Mouse (Mus musculus): ENCODE measurements at regions not wholly inside any gene's neighbourhood (a gene's known extent, or its start where the extent isn't known, plus 50 kb on each side); places are given as distances from the start of the nearest gene placed in this dataset.
A peak's percentile ranks its signal among the peaks of the same experiment; 100 is the strongest.

DNA sequence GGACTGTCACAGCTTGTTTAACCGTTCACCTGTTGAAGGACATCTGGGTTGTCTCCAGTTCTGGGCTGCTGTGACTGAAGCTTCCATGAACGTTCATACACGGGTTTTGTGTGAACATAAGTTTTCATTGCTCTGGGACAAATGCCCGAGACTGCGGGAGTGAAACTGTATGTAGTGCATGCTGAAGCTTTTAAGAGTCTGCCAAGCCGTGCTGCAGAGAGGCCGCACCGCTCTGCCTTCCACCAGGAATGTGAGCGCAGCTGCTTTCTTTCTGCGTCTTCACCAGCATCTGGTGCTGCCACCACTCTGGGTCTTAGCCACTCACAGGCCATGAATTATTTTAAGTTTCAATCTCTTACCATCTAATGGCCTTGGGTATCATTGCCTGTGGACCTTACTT, 232.8 kb downstream of the Tgfb2 start:
- no peaks in the 10 kb centered on the region for H3K9me3 ChIP-seq (replicated peaks)
- no peak overlapping the region for H3K4me2 ChIP-seq (replicated peaks)
- H3K4me3 ChIP-seq (replicated peaks), result no peak overlapping the region
- H3K4me1 ChIP-seq, result peaks cover 8% of the 10 kb centered on the region
- peak overlapping the region; percentile 55 for H3K27ac ChIP-seq (replicated peaks)
- no peak for ATAC-seq (ENCODE audit: insufficient number of reproducible peaks, low FRiP score, low TSS enrichment, low read depth)
- H3K36me3 ChIP-seq, result no peaks in the 10 kb centered on the region
- 46% methylated on average over 10 of the region's 10 CpGs for WGBS
- H3K27me3 ChIP-seq, result no peaks in the 10 kb centered on the region
- H3K9ac ChIP-seq, result no peak overlapping the region

DNA sequence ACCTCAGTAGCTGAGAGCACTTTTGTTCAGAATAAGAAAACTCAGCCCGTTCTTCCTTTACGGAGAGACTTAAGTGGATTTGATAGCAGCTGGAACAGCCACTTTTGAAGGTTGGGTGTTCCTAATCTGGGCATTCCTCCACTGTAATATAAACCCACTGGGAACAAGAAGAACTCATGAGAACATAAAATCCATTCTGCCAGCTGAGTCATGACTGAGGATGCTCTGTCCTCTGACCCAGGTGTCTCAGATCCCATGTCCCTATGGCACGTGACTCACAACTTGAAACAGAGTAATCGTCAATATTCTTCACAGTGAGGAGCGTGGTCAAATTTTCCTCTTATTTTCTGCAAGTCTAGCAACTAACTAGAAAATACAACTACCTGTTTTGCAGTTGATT, 240.3 kb downstream of the Tgfb2 start:
- H3K4me1 ChIP-seq, result no peaks in the 10 kb centered on the region
- ATAC-seq (ENCODE audit: insufficient number of reproducible peaks, low FRiP score, low TSS enrichment, low read depth), result no peak
- no peak overlapping the region for H3K27ac ChIP-seq (replicated peaks)
- no peaks in the 10 kb centered on the region for H3K27me3 ChIP-seq
- H3K4me2 ChIP-seq (replicated peaks), result no peak overlapping the region
- H3K9me3 ChIP-seq (replicated peaks), result no peaks in the 10 kb centered on the region
- 86% methylated on average over 5 of the region's 5 CpGs for WGBS
- H3K4me3 ChIP-seq (replicated peaks), result no peak overlapping the region
- H3K9ac ChIP-seq, result no peak overlapping the region
- H3K36me3 ChIP-seq, result no peaks in the 10 kb centered on the region

DNA sequence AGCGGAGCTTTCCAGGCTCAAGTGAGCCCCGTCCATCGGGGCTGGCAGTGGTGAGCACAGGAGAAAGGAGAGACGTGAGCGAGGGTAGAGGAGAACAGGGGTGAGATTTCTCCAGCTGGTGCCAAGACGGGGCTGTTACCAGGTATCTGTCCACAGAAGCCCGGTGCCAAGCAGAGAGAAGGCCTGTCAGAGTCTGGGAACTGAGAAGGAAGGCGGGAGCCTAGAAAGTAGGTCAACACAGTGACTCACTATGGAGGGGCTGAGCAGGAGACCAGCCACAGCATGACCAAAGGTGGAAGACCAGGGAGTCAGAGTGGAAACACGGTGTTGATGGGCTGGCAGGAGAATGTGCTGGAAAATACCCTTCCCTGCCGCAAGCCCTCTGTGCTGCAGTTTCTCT, 245.0 kb downstream of the Tgfb2 start:
- WGBS, result 83% methylated on average over 10 of the region's 10 CpGs
- ATAC-seq (ENCODE audit: insufficient number of reproducible peaks, low FRiP score, low TSS enrichment, low read depth), result 0 out of 2 replicates have a peak, but pooled peaks have one; percentile 51
- Histone ChIP-seq H3K4me3 (replicated peaks) (no peak overlapping the region), H3K27me3 (no peaks in the 10 kb centered on the region), H3K9ac (no peak overlapping the region), H3K36me3 (no peaks in the 10 kb centered on the region), H3K4me2 (replicated peaks) (no peak overlapping the region), H3K4me1 (peaks cover 6% of the 10 kb centered on the region; the same call in 1 of the 2 replicates), H3K27ac (replicated peaks) (no peak overlapping the region), H3K9me3 (replicated peaks) (no peaks in the 10 kb centered on the region)

DNA sequence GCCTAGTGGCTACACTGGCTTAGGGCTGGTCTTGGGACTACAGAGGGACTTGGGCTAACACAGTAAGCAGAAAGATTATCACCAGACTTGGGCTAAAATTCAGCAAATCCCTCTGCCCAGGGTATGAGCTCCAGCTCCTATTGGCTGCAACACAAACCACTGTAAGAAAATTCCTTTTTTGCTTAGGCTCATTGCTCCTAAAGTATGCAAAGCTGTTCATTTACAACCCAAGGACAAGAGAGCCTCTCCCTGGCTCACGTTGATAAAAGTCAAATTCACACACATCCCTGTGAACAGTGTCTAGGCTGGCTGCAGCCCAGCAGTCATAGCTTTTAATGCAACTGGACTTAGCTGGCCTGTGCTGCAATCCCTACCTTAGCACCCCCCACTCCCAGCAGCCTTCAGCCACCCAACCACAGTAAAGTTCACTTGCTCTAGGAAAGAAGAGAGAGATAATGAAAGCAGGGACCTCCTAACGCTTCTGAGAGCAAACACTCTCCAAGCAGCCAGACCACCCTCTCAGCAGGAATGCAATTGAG, 247.6 kb downstream of the Tgfb2 start:
- Histone ChIP-seq H3K9me3 (replicated peaks) (no peaks in the 10 kb centered on the region), H3K4me1 (peaks cover 6% of the 10 kb centered on the region; the same call in 1 of the 2 replicates), H3K9ac (no peak overlapping the region), H3K27ac (replicated peaks) (no peak overlapping the region), H3K27me3 (no peaks in the 10 kb centered on the region), H3K36me3 (no peaks in the 10 kb centered on the region), H3K4me3 (replicated peaks) (no peak overlapping the region), H3K4me2 (replicated peaks) (no peak overlapping the region)
- WGBS, result 32% methylated on average over 2 of the region's 2 CpGs
- no peak; the same call in 1 of the 2 replicates for ATAC-seq (ENCODE audit: insufficient number of reproducible peaks, low FRiP score, low TSS enrichment, low read depth)

DNA sequence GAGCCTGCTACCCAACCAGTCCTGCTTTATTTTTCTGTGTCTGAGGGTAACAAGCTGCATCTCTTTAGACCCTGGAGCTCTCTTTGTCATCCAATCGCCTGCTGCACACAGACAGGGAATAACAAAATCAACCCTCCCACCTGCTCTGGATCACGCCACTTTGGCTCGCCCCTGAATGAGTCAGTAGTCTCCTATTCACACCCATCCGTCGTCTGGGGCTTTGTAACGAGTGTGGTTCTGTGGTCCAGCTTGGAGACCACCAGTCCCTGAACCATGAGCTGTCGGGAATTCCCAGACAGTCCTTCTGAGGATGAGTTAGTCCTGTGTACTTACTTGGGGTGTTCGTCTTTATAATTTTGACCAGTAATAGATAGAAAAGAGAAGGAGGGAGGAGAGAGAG, 248.7 kb downstream of the Tgfb2 start:
- no peaks in the 10 kb centered on the region for H3K27me3 ChIP-seq
- no peaks in the 10 kb centered on the region for H3K36me3 ChIP-seq
- no peaks in the 10 kb centered on the region for H3K9me3 ChIP-seq (replicated peaks)
- peaks cover 6% of the 10 kb centered on the region; the same call in 1 of the 2 replicates for H3K4me1 ChIP-seq
- no peak overlapping the region for H3K4me3 ChIP-seq (replicated peaks)
- H3K27ac ChIP-seq (replicated peaks), result no peak overlapping the region
- 71% methylated on average over 8 of the region's 8 CpGs for WGBS
- no peak overlapping the region for H3K9ac ChIP-seq
- H3K4me2 ChIP-seq (replicated peaks), result no peak overlapping the region
- no peak for ATAC-seq (ENCODE audit: insufficient number of reproducible peaks, low FRiP score, low TSS enrichment, low read depth)

DNA sequence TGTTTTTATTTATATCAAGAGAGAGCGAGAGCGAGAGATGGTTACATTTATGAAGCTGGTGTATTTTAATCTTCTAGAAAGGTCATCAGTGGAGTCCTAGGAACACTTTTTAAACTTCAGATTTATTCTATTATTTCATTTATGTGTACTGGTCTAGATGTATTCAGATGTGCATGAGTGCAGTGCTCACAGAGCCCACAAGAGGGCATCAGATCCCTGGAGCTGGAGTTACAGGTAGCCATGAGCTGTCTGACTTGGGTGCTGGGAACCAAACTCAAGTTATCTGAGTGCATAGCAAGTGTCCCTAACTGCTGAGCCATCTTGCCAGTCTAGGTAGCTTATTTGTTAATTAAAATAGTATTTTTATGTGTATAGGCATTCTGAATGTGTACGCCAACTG, 249.7 kb downstream of the Tgfb2 start:
- WGBS, result 94% methylated on average over 3 of the region's 3 CpGs
- no peaks in the 10 kb centered on the region for H3K36me3 ChIP-seq
- H3K9me3 ChIP-seq (replicated peaks), result no peaks in the 10 kb centered on the region
- no peak overlapping the region for H3K27ac ChIP-seq (replicated peaks)
- no peak for ATAC-seq (ENCODE audit: insufficient number of reproducible peaks, low FRiP score, low TSS enrichment, low read depth)
- no peak overlapping the region for H3K9ac ChIP-seq
- H3K4me1 ChIP-seq, result peaks cover 6% of the 10 kb centered on the region; the same call in 1 of the 2 replicates
- no peak overlapping the region for H3K4me3 ChIP-seq (replicated peaks)
- H3K4me2 ChIP-seq (replicated peaks), result no peak overlapping the region
- H3K27me3 ChIP-seq, result no peaks in the 10 kb centered on the region

DNA sequence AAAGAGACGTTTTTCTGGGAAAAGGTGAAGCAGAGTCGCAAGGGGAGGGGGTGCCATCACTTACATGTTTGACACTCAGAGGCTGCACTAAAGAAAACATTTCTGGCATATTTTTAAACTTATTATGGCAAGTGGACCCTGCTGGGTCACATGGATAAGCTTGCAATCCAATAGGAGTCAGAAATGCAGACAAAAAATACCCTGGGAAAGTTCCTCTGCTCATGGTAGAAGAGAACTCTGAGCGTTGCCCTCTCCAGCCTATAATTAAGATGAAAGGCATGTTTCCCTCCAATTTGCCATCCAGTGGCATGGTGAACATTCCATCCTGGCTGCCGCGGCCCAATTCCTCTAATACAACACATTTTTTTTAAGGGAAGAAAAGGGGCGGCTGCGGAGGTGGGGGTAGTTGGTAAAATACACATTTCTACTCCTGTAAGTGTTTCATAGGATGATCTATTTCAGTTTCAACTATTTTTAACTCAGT, 250.6 kb downstream of the Tgfb2 start:
- H3K27ac ChIP-seq (replicated peaks), result no peak overlapping the region
- H3K4me3 ChIP-seq (replicated peaks), result no peak overlapping the region
- H3K4me2 ChIP-seq (replicated peaks), result no peak overlapping the region
- H3K9ac ChIP-seq, result no peak overlapping the region
- no peaks in the 10 kb centered on the region for H3K36me3 ChIP-seq
- no peak for ATAC-seq (ENCODE audit: insufficient number of reproducible peaks, low FRiP score, low TSS enrichment, low read depth)
- H3K9me3 ChIP-seq (replicated peaks), result no peaks in the 10 kb centered on the region
- no peaks in the 10 kb centered on the region for H3K27me3 ChIP-seq
- WGBS, result 47% methylated on average over 7 of the region's 7 CpGs
- H3K4me1 ChIP-seq, result peaks cover 6% of the 10 kb centered on the region; the same call in 1 of the 2 replicates

DNA sequence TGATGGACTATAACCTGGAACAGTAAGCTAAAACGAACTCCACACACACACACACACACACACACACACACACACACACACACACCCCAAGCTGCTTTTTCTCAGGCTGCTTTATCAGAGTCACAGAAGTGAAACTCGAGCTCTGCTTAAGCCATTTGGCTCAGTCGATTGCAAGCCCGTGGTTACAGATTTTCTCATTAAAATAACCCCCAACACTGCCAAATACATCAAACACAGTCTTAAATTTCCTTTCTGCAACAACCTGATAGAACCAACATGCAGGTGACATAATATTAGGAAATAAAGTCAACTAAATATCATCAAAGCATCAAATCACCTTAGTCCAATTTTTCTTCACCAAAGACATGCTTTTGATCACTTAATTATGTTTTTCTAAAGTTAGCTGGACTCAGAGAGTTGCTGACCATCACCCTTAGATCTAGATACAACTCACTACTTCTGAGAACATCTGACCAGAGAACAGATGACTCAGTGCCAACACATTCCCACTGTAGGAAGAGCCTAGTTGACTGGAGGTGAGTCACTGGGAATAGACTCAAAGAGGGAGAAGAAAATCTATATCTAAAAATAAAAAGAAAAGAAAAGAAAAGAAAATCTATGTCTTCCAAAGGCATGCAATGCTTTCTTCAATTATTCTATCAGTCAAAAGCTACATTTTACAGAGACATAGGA, 251.2 kb downstream of the Tgfb2 start:
- Histone ChIP-seq H3K9me3 (replicated peaks) (no peaks in the 10 kb centered on the region), H3K27ac (replicated peaks) (no peak overlapping the region), H3K9ac (no peak overlapping the region), H3K27me3 (no peaks in the 10 kb centered on the region), H3K4me1 (peaks cover 6% of the 10 kb centered on the region; the same call in 1 of the 2 replicates), H3K36me3 (no peaks in the 10 kb centered on the region), H3K4me2 (replicated peaks) (no peak overlapping the region), H3K4me3 (replicated peaks) (no peak overlapping the region)
- ATAC-seq (ENCODE audit: insufficient number of reproducible peaks, low FRiP score, low TSS enrichment, low read depth), result no peak
- 38% methylated on average over 4 of the region's 4 CpGs for WGBS

DNA sequence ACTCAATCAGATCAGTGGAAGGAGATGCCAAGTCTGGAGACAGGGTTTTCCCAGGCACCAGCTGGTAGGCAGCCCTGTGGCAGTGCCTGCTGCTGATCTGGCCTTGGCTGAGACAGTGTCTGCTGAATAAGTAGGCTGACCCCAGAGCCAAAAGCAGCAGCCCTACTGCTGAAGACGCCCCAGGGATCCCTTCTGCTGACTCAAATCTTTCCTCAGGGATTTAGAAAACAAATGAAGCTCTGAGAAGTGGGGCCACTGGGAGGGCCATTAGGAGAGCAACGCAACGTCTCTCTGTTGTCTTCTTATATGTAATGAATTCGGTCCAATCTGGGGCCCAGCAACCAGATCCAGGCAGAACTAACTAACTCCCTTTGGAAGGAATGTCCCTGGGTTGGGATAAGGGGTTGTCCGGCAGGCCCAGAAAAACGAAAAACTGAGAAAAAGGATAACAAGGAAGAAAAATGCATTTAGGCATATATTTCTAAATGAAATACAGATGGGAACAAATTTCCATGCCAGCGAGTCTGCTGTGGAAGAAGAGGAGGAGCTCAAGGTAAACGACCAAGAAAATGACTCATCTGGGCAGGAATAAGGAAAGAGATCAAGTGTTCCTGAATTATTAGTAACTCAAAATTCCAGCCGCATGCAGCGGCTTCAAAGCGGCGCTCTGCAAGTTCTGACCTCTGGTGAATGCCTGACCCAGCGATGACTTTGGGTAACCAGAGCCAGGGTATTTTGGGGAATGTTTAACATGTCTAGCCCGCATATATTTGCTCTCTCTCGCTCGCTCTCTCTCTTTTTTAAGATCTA, 256.7 kb downstream of the Tgfb2 start:
- H3K36me3 ChIP-seq, result no peaks in the 10 kb centered on the region
- H3K4me3 ChIP-seq (replicated peaks), result no peak overlapping the region
- H3K27ac ChIP-seq (replicated peaks), result peak overlapping the region; percentile 79
- H3K9me3 ChIP-seq (replicated peaks), result no peaks in the 10 kb centered on the region
- 15% methylated on average over 16 of the region's 16 CpGs for WGBS
- ATAC-seq (ENCODE audit: insufficient number of reproducible peaks, low FRiP score, low TSS enrichment, low read depth), result peak; percentile 73; the same call in 1 of the 2 replicates
- H3K4me2 ChIP-seq (replicated peaks), result peak overlapping the region; percentile 30; the same call in 1 of the 2 replicates
- peaks cover 14% of the 10 kb centered on the region for H3K4me1 ChIP-seq
- no peaks in the 10 kb centered on the region for H3K27me3 ChIP-seq
- H3K9ac ChIP-seq, result no peak overlapping the region

DNA sequence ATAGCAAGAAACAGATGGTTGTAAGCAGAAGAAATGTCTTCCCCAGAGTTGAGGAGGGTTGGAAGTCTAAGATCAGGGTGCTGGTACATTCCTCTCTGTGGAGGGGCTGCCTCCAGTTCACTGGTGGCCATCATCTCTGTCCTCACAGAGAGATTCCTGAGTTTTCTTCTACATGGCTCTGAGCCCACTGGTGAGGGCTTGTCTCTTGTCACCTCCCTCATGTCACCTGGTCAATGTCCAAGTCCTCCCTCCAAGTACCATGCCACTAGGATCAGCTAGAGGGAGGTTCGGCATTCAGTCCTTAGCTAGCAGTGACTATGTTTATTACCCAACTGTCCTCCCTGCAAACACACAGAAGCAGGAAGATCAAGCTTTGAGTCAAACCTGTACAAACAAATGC, 258.3 kb downstream of the Tgfb2 start:
- 71% methylated on average over 1 of the region's 1 CpGs for WGBS
- Histone ChIP-seq H3K4me3 (replicated peaks) (no peak overlapping the region), H3K9me3 (replicated peaks) (no peaks in the 10 kb centered on the region), H3K27me3 (no peaks in the 10 kb centered on the region), H3K4me1 (peaks cover 14% of the 10 kb centered on the region), H3K36me3 (no peaks in the 10 kb centered on the region), H3K27ac (replicated peaks) (no peak overlapping the region), H3K4me2 (replicated peaks) (no peak overlapping the region), H3K9ac (no peak overlapping the region)
- no peak for ATAC-seq (ENCODE audit: insufficient number of reproducible peaks, low FRiP score, low TSS enrichment, low read depth)

DNA sequence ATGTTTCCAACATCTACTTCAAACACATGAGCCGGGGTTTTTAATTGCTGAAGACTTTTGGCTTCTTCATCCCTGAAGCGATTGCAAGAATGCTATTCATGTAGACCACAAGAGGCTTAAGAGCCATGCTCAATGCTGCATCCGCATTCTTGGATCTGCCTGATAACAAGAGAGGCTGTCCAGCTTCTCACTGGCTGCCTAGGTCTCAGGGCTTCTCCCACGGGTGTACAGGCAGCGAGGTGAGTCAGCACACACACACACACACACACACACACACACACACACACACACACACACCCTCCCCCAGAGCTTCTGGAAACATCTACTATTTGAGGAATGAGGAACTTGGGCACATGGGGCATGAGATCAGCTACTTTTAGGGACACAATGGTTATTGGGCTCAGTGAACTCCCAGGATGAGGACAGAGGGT, 261.1 kb downstream of the Tgfb2 start:
- ATAC-seq (ENCODE audit: insufficient number of reproducible peaks, low FRiP score, low TSS enrichment, low read depth), result no peak
- WGBS, result 45% methylated on average over 5 of the region's 5 CpGs

More for the DNA sequence above, 261.1 kb downstream of the Tgfb2 start:
- H3K4me2 ChIP-seq (replicated peaks), result no peak overlapping the region
- no peak overlapping the region for H3K27ac ChIP-seq (replicated peaks)
- H3K27me3 ChIP-seq, result no peaks in the 10 kb centered on the region
- H3K9me3 ChIP-seq (replicated peaks), result no peaks in the 10 kb centered on the region
- no peak overlapping the region for H3K9ac ChIP-seq
- no peak overlapping the region for H3K4me3 ChIP-seq (replicated peaks)
- H3K36me3 ChIP-seq, result no peaks in the 10 kb centered on the region
- H3K4me1 ChIP-seq, result peaks cover 14% of the 10 kb centered on the region
